Mouse (Mus musculus) brain, embryonic 14.5 days (tissue): ENCODE results near the gene Iqch.

ENCODE experiments used
- CTCF ChIP-seq: fragments of 200-500 bp; IDR thresholded peaks from 2 replicates; pipeline ENCODE4 v1.5.1; 2012; ENCODE audit warnings: inconsistent platforms, mild to moderate bottlenecking, moderate library complexity, borderline replicate concordance; ENCODE audit not compliant: insufficient read depth, insufficient read length; ENCODE audit errors: extremely low read depth
- POLR2A ChIP-seq: fragments of 200-500 bp; IDR thresholded peaks from 2 replicates; pipeline ENCODE4 v1.6.1; 2012; ENCODE audit warnings: mild to moderate bottlenecking, inconsistent platforms, borderline replicate concordance; ENCODE audit not compliant: poor library complexity, insufficient read depth, insufficient read length, severe bottlenecking; ENCODE audit errors: extremely low read depth

DNA sequence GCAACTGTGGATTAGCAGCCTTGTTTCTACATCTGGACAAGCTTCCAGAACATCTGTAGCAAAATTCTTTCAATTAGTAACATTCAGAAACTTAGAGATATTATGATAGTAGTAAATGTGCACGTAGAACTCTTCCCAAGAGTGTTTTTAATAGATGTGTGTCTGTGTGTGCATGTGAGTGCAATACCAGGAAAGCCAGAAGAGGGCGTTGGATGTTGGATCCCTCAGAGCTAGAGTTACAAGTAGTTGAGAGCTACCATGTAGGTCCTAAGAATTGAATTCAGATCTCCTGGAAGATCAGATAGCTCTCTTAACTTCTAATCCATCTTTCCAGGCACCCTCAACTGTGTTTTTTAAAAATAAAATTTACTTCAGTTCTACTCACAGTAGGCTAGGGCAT lies 4.3 kb upstream of the Iqch start:
- TF ChIP-seq CTCF (peak; percentile 14; the same call in 1 of the 2 replicates), POLR2A (no peak)
